Mouse (Mus musculus): Measurements from ENCODE around the gene Zfp663. TPM values are rescaled to one million over a fixed set of nuclear protein-coding genes. Genes with fewer than 3 reads are reported as not detected.

Gene Zfp663
- polyA plus RNA-seq (2014; fragmentation: Illumina TruSeq; extraction: RNeasy Lipid Tissue Mini Kit (QIAGEN cat#74804); ENCODE audit: low replicate concordance) = not detected

DNA sequence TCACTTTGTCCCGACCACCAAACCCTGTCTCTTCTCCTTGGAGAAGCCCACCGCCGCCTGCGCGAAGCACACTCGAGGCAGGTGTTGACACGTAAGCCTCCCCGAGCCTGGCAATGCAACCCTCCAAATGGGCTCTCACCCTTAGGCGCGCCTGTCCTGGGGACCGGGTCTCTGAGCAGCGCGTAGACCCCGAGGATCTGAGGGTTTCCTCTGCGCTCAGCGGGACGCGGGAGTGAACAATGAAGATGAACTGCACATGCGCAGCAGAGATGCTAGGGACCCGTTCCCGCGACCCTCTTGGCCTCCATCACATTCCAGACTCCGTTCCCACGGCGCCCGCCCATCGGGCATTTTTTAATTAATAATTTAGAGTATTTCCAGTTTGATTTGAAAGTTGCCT, at the start of gene Zfp663:
TSS of gene Zfp663 (minus strand) at position 234 of the 400 bp plus-strand sequence.

DNA sequence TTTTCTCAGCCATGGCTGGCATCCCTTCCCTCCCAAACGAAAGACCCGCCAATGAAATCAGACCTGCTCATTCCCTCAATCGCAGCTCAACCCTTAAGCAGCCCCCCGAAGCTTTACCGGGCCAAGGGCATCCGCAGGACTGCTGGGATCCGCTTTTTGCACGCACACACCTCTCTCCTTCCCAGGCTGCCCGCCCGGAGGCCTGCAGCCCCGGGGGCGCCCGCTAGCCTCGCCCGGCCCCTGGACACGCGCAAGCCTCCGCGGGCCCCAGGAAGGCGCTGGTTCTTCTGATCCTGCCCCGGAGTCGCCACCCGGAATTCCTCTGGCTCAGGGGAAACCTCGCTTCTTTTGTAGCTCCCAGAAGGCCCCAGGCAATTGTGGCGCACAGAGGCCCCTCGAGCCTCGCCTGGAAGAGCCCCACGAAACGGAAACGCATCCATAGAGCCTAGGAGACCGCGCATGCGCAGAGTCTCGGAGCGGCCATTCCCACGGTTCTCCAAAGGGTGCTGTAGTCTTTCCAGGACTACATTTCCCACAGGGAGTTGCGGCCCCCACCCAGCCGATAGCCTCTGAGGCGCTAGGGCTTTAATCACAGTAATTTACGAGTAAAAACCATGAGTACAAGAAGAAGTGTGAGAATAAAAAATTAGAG, 19.4 kb upstream of the Zfp663 start, which contains the start of gene Zfp334:
TSS of gene Zfp334 (minus strand) at position 416 of the 652 bp plus-strand sequence.

DNA sequence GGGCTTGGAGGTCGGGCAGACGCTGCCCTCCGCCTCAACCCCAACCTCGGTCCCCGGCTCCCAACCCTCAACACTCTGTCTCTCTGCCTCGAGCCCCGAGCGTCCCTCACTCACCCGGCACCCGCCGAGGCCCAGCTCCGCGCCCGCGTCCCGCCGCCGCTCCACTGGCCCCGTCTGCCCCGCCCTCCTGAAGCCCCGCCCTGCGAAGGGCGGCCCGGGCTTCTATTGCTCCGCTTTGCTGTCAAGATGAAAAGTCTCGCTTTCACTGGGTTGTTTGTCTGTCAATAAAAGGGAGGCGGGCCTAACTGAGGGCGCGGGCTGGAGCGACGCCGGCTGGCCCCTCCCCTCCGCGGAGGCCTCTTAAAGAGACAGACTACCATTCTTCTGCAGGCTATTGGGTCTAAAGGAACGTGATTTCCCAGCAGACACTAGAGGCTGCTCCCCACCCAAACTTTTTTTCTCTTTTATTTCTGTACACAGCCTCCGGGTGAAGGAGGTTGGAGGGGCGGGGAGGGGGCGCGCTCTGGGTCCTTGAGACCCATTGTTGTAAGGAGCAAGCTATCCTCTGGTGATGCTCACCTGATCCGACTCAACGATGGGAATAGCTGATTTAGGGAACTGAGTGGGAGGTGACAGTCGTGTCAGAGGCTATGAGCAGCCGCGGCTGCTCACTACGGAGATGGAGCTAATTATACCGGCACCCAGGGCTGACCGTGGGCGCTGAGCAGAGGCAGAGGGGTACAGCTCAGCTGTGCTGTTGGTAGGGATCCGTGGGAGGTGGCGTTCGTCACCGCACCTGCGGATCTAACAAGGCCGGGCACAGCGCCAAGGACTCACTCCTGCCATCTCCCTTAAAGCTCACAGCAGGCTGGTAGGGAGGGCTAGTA, 42.0 kb downstream of the Zfp663 start, which contains the start of gene Elmo2:
TSS of gene Elmo2 (minus strand) at position 176 of the 887 bp plus-strand sequence.

Other genes with a start within 250 kb of the Zfp663 start
- not detected for gene Cdh22, start 133.9 kb downstream of the Zfp663 start, polyA plus RNA-seq (2014; fragmentation: Illumina TruSeq; extraction: RNeasy Lipid Tissue Mini Kit (QIAGEN cat#74804); ENCODE audit: low replicate concordance)
- gene Slc35c2, start 80.9 kb downstream of the Zfp663 start, polyA plus RNA-seq (2014; fragmentation: Illumina TruSeq; extraction: RNeasy Lipid Tissue Mini Kit (QIAGEN cat#74804); ENCODE audit: low replicate concordance) = 11.7 TPM
- 6.3 TPM for gene Elmo2, start 42.2 kb downstream of the Zfp663 start, polyA plus RNA-seq (2014; fragmentation: Illumina TruSeq; extraction: RNeasy Lipid Tissue Mini Kit (QIAGEN cat#74804); ENCODE audit: low replicate concordance)
- gene Zfp334, start 19.5 kb upstream of the Zfp663 start, polyA plus RNA-seq (2014; fragmentation: Illumina TruSeq; extraction: RNeasy Lipid Tissue Mini Kit (QIAGEN cat#74804); ENCODE audit: low replicate concordance) = 0.30 TPM
- 0.48 TPM for gene Ocstamp, start 31.7 kb upstream of the Zfp663 start, polyA plus RNA-seq (2014; fragmentation: Illumina TruSeq; extraction: RNeasy Lipid Tissue Mini Kit (QIAGEN cat#74804); ENCODE audit: low replicate concordance)
- not detected for gene Slc13a3, start 104.5 kb upstream of the Zfp663 start, polyA plus RNA-seq (2014; fragmentation: Illumina TruSeq; extraction: RNeasy Lipid Tissue Mini Kit (QIAGEN cat#74804); ENCODE audit: low replicate concordance)
- gene Trp53rka, start 124.6 kb upstream of the Zfp663 start, polyA plus RNA-seq (2014; fragmentation: Illumina TruSeq; extraction: RNeasy Lipid Tissue Mini Kit (QIAGEN cat#74804); ENCODE audit: low replicate concordance) = 2.5 TPM
- gene Slc2a10, start 135.1 kb upstream of the Zfp663 start, polyA plus RNA-seq (2014; fragmentation: Illumina TruSeq; extraction: RNeasy Lipid Tissue Mini Kit (QIAGEN cat#74804); ENCODE audit: low replicate concordance) = 0.52 TPM
- gene Eya2, start 226.3 kb upstream of the Zfp663 start, polyA plus RNA-seq (2014; fragmentation: Illumina TruSeq; extraction: RNeasy Lipid Tissue Mini Kit (QIAGEN cat#74804); ENCODE audit: low replicate concordance) = not detected